Mouse (Mus musculus): Measurements from ENCODE around the gene Lrrc8d.
A peak's percentile ranks its signal among the peaks of the same experiment; 100 is the strongest.
"Not testable (repeated sequence)": the region's sequence is repeated elsewhere in the genome, so short reads cannot be mapped to it uniquely, and the experiment has no call there.

The Lrrc8d gene

DNA sequence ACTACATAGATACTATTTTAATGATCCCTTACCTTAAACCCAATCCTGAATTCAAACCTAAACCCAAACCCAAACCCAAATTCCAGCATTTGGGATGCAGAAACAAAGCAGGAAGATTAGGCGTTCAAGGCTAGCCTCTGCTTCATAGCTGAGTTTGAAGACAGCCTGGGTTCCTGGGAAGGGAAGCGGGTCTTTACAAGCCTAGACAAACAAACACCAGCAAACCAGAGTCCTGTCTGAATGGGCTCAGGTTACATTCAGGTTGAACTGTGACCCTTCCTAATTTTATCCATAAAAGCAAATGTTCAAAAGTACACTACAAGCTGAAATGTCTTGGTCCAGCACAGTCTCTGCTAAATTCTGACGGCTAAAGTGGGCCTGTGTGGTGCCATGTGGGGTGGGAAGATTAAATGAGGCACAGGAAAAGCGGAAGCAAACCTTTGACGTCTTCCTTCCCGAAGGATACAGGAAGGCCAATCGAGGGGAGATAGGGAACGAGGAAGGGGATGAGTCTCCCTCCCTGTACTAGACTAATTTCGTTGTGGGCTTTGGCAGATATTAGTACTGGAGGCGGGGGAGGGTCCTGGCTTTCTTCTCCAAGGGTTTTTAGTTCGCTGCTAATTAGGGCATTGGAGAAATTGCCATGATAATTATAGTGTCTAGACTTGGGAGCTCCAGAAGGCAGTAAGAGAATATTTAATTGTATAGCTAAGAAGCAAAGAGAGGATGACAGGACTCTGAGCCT is 160.1 kb downstream of the Lrrc8d start:
- DNase-seq (ENCODE audit: low spot score): no peak

DNA sequence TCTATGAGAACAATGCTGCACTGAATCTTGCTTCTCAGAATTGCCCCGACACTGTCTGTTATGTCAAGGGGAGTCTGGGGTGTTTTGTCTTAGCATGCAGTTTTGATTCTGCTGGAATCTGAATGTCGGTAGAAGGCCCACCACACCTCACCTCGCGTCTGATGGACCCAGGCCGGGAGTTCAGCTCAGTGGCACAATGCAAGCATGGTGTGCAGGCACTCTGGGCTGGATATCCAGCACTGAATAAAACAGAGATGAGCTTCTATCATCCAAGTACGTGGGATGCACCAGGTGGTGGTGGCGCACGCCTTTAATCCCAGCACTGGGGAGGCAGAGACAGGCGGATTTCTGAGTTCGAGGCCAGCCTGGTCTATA is 160.7 kb downstream of the Lrrc8d start:
- no peak for DNase-seq (ENCODE audit: low spot score)

DNA sequence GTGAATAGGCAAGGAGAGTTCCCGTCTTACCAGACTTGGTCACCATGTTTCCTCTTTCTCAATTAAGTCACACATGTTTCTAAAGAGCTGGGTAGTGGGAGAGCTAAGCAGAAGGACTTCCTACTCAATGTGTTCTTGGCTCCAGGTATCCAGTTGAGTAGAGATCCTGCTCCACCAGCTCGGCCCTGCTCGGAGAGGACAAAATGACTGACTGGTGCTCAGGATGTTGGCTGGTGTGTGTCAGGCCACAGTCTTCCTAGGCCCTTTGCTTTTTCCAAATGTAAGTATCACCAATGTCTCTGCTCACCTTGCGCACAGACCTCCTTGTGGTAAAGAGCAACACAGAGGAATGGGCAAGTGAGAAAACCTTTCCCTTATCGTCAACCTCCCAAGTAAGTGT is 161.8 kb downstream of the Lrrc8d start:
- DNase-seq (ENCODE audit: low spot score): no peak

DNA sequence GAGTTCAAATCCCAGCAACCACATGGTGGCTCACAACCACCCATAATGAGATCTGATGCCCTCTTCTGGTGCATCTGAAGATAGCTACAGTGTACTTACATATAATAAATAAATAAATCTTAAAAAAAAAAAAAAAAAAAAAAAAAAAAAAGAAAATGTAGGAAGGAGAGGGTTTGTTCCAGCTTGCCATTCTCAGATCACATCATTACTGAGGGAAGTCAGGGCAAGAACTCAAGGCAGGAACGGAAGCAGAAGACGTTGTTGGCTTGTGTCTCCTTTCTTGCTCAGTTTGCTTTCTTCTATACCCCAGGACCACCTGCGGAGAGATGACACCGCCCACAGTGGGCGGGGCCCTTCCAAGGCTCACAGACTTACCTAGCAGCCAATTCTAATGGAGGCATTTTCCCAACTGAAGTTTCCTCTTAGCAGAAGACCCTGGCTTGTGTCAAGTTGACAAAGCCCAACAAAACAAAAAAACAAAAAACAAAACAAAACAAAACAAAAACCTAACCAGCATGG is 165.4 kb downstream of the Lrrc8d start:
- DNase-seq (ENCODE audit: low spot score): not testable (repeated sequence)

DNA sequence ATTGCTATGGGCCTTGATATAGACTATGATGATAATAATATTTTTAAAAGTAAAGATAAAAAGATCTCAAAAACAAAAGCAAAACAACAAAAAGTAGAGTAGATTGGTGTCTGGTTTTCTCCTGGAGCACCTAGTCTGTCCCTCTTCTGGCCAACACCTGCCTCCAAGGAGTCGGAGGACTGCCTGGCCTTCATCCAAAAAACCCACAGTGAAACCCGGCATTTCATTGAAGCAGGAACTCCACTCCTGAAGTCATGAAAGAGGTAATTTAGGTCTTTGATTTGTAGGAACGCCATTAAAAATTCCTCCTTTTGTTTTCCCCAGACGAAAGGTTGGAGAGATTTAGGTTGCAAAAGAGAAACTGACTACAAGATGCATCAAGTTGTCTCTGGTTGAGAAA is 167.7 kb downstream of the Lrrc8d start:
- DNase-seq (ENCODE audit: low spot score): no peak

DNA sequence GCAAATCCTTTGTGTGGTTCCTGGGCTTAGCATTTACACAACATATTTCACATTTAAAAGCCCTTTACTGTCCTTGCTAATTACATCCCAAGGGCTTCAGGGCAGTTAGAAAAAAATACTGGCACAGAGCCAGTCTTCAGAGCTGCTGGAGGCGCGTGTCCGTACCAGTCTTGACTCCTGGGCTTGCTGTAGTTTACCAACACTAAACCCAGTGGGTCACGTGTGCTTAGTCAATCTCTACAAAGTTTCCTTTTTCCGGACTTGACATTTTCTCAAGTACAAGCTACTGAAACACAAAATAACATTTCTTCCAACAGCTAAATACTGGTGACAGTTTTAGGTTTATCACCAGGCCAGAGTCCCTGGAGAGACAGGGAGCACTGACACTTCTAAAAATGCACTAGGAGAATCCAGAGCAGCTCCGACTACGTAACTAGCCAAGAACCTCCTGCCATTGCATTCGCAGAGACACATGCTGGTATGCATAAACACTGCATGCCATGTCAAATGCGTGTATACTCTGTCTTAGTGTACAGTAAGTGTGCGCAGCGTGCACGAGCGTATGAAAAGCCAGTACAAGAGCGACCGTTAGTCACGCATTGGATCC is 168.2 kb downstream of the Lrrc8d start:
- DNase-seq (ENCODE audit: low spot score): no peak

DNA sequence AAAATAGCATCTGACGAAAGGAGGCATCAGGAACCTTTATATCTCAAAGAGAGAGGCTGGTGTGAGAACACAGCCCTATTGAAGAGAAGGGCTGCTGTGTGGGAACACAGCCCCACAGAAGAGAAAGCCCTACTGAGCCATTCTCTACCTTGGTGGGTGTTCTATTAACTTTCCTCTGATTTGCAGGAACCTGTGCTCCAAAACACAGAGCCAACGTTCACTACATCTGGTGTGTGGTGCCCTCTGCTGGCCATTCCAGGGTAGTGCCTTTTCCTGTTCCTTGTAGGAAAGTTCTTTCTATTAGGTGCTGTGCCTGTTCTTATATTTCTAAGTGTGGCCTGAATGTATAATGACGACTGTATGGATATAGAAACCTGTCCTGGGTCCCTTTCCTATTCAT is 168.8 kb downstream of the Lrrc8d start:
- peak; percentile 82 for DNase-seq (ENCODE audit: low spot score)

DNA sequence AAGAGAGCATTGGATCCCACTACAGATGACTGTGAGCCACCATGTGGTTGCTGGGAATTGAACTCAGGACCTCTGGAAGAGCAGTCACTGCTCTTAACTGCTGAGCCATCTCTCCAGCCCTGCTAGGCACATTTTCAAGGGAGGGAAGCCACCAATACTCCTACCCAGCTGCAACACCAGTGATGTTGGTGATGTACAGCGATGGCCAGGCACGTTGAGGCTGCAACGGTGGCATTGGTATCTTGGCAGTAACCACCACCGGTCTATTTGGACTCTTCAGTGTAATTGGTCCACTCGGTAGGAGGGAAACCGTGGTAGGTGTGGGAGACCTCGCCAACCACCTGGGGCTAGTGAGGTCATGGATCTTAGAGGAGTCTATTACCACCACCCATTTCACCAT is 170.0 kb downstream of the Lrrc8d start:
- DNase-seq (ENCODE audit: low spot score): no peak

DNA sequence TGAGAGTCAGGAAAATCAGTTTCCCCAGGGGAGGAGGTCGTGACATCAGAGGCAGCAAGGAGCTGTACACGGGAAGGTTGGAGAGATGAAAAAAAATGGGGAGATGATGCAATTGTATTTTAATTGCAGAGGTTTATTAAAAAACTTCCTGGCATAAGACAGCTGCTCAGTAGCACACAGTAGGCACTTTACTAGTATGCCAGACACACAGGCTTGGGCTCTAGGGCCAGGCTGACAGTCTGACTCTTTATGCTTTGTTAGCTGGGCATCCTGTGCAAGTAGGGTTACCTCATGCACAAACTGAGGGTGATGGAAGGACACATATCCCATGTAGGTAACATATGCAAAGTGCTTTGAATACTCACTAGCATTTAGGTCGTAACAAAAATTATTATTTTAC is 171.4 kb downstream of the Lrrc8d start:
- DNase-seq (ENCODE audit: low spot score): no peak

DNA sequence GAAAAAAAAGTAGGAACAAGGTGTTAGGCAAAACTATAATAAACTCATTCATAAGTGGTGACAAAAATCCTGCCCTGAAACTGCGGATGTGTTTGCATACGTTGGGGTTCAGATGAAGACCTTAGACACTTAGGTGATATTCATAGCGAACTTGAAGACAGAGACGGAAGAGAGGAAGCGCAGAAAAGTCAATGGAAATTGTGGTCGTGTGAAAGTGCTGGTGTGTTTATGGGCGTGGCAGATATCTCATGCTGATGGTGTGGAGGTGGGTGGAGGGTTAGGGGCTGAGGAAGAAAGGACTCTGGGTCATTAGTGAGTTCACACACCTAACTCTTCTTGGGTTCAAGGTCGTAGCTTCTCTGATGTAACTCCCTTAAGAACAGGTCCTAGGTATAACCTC is 172.4 kb downstream of the Lrrc8d start:
- no peak for DNase-seq (ENCODE audit: low spot score)

DNA sequence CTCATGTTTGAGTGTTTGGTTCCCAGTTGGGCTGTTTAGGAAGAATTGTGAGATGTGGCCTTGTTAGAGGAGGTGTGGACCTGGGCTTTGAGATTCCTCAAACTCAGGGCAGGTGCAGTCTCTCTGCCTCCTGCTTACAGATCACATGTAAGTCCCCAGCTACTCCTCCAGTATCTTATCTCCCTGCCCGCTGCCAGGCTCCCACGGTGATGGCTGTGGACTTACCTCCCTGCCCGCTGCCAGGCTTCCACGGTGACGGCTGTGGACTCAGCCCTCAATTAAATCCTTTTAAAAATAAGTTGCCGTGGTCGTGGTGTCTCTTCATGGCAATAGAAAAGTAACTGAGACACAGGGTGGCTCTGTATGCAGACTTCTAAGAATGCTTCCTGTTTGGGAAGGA is 173.1 kb downstream of the Lrrc8d start:
- DNase-seq (ENCODE audit: low spot score): no peak

DNA sequence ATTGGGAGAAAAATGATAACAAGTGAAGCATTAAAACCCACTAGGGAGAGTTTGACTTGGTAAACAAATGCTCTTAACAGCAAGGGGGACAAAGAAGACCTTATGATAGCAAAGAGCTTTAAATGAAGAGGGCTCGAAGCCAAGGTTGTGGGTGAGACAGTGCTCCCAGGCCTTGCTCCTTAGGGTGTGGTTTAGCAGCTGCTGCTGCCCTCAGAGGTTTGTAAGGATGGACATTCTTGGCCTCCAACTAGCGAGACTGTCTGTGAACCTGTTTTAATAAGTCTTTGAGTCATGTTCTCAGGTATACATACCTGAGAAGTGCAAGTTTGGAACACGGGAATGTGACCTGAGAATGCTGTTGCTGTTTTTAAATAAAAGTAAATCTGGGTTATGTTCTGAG is 174.0 kb downstream of the Lrrc8d start:
- DNase-seq (ENCODE audit: low spot score): no peak

DNA sequence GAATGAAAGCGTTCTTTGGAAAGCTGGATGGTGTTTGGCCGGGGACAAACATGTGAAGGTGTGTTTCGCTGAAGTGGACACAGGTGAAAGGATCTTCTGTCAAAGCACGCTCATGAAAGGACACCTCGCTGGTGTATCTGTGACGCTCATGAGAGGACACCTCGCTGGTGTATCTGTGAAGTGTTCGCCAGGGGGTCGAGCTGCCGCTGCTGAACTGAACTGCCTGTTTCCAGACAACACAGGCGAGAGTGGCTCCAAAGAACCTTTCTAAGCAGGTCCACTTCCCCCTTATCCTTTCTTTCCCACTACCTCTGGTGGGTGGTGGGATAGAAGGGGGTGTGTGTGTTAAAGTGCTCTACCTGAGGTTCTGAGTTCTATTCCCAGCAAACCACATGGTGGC is 174.7 kb downstream of the Lrrc8d start:
- DNase-seq (ENCODE audit: low spot score): no peak

DNA sequence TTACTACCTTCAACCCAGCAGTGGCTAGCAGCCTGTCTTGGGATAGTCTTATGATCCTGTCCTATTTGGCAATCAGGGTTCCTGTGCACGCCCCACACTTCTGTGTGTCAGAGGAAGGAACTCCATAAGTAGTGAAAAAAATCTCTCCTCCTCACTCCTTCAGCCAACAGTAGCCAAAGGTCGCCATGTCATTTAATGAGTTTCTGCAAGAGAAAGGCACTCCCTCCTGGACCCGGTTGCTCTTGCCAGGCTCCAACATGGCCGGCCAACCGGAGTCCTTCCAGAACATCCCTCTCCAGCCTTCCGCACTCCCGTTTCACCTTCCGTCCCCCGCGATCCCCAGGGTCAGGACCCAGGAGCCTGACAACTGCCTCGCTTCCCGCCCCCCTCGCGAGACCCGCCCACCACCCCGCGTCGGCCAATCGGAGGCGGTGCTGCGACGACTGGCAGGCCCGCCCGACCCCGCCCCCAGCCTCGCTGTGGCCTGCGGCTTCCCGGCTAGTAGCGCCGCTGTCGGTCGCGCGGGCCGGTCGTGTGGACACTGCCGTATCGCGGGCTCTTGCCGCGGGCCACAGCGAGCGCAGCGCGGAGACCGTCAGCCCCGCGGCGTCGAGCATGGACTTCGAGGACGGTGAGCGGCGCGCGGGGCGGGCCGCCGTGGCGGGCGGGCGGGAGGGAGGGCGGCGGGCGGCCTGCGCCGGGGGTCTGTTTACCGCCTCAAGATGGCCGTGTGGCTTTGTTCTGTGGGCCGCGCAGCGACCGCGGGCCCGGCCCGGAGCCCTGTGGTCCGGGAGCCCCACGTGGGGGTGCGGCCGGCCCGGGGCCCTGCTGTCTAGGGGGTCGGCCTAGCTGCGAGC is 176.5 kb downstream of the Lrrc8d start, which contains the start of gene Zfp326:
TSS of gene Zfp326 (plus strand) at position 498 of the 857 bp plus-strand sequence.
- DNase-seq (ENCODE audit: low spot score): peak; percentile 77

DNA sequence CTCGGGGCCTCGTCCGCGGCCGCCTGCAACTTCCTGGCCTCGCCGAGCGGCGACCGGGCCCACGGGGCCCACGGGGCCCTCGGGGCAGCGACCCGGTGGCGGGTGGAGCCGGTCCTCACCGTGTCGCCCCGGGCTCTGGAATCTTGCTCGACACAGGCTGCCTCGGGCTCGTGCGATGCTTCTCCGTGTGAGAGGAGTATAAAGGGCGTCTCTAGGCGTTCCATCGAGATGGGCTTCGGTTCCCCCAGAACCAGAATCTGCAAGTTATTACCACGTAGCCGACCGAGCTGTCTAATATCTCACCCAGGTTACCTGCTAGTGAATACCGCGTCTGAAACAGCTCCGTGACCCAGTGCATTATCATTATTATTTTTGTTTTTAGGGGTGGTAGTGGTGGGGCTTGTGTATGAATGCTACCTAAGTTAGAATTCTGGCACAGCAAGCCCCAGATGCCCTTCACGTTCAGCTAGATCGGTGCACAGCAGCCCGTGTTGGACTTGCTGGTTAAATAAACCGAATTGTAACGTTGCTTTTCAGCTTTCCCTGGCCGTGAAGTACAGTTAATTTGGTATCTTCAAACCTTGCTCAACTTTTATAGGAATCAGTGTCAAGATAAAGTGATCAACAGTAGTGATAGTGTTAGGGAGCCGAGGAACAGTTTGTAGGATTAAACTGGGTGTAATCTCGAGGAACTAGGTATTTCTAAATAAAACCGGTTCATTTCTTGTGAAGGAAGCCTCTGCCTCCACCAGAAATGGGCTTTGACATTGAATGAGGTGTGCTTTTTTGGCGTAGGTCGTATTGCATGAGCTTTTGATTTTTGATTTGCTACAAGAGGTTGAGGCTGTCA is 177.4 kb downstream of the Lrrc8d start:
- no peak for DNase-seq (ENCODE audit: low spot score)
